In the genomic region with DNA sequence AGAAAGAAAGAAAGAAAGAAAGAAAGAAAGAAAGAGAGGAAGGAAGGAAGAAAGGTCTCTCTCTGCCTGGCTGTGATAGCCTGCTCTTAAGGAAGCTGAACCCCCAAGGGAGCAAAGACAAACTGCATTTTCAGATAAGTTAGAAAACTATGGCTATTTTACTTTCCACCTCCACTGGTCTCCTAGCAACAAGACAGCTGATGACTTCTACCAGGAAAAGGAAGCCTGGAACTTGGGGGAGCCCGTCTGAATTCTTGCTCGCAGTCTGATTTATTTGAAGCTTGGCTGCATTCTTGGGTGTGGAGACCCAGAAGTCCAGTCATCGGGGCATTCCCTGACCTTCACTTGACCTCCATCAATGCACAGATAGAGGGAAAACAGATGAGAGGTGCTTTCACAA, we compare ENCODE assay signal across 9 mouse cellular contexts.
A peak's percentile ranks its signal among the peaks of the same experiment; 100 is the strongest.
DNase-seq lines count a peak whose midpoint lies in the region; ATAC-seq lines count a peak whose summit lies in the region.
"Had no signal": no experiment of that assay in that cellular context is flagged by ENCODE, and none has a peak within 500 bp of the region (broad histone marks: within the 10 kb centered on the region; RNA-seq: fewer than 3 reads in every experiment).

No protein-coding gene starts in this region.

- no peaks in the 10 kb centered on the region for H3K36me3 ChIP-seq in intestine, embryonic 16.5 days (ENCODE audit: control insufficient read depth, insufficient read depth, low read length)

- H3K27ac ChIP-seq in intestine, embryonic 16.5 days (ENCODE audit: low read length): no peak overlapping the region
- H3K27ac ChIP-seq: macrophage had no signal

- no peaks in the 10 kb centered on the region; the same call in 1 of the 2 replicates for H3K4me1 ChIP-seq in intestine, embryonic 16.5 days (ENCODE audit: control insufficient read depth, insufficient read depth, low read length)

- H3K9me3 ChIP-seq in intestine, embryonic 16.5 days (ENCODE audit: control insufficient read depth, low read length): no peaks in the 10 kb centered on the region

- H3K4me2 ChIP-seq in intestine, embryonic 16.5 days (ENCODE audit: low read depth, low read length): no peak overlapping the region

- no peak overlapping the region for H3K4me3 ChIP-seq in intestine, embryonic 16.5 days (ENCODE audit: low read length)

- no peak overlapping the region for H3K9ac ChIP-seq in intestine, embryonic 16.5 days (ENCODE audit: low read depth, low read length)

- peak; percentile 2 to 10 for DNase-seq in left cerebral cortex, adult 18-20 months (ENCODE audit: low spot score in 2 of 2)
- no peak for DNase-seq in left cerebral cortex, adult 11 months (ENCODE audit: low spot score)
- DNase-seq in MEL-GATA-1-ER (ENCODE audit: extremely low read depth, low read depth): peak; percentile 87
- DNase-seq in embryo, embryonic 11.5 days (ENCODE audit: low read depth, low spot score): peak; percentile 36
- no peak for DNase-seq in thymus, adult 18-20 months
- DNase-seq in spleen, adult 18-20 months: no peak
- DNase-seq in gastrocnemius, postnatal 10 days: no peak

- ATAC-seq in intestine, embryonic 16.5 days: 0 out of 2 replicates have a peak, but pooled peaks have one; percentile 13

- WGBS in intestine, embryonic 16.5 days: 14% methylated on average over 3 of the region's 3 CpGs

- no peaks in the 10 kb centered on the region for H3K27me3 ChIP-seq in intestine, embryonic 16.5 days (replicated peaks; ENCODE audit: control insufficient read depth, insufficient read depth, low read length)

Comparison
In these comparisons a context has a peak if more than half of its experiments do, and no peak if none do; other contexts are left out.
1. DNase-seq: peak in left cerebral cortex, adult 18-20 months (2 of 2), MEL-GATA-1-ER (single experiment) and embryo, embryonic 11.5 days (single experiment); none in left cerebral cortex, adult 11 months (single experiment), thymus, adult 18-20 months (0 of 2), spleen, adult 18-20 months (0 of 2) and gastrocnemius, postnatal 10 days (single experiment).